Mouse (Mus musculus): ENCODE measurements around the gene Setmar. TPM values are rescaled to one million over a fixed set of nuclear protein-coding genes. Genes with fewer than 3 reads are reported as not detected.

Setmar gene
- polyA plus RNA-seq, 1 experiment from 2014 or later = 6.4 TPM

DNA sequence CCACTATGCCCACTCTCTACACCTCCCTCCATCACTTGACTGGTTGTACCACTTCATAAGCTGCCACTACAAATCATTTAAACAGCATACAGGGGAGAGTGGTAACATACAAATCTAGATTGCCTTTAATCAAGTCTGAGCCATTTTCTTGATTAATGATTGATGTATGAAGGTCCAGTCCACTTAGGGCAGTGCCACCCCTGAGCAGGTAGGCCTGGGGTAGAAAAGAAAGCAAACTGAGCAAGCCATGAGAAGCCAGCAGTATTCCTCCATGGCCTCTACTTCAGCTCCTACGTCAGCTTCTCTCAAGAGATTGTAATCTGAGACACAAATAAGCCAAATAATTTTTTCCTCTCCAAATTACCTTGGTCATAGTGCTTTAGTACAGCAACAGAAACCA lies 26.5 kb downstream of the Setmar start:
- no peak overlapping the region for H3K27ac ChIP-seq (replicated peaks)
- H3K36me3 ChIP-seq (replicated peaks) = no peaks in the 10 kb centered on the region
- no peaks in the 10 kb centered on the region for H3K27me3 ChIP-seq (replicated peaks; ENCODE audit: low read depth, poor library complexity, severe bottlenecking)
- WGBS = 46% methylated on average over 1 of the region's 1 CpGs
- no peaks in the 10 kb centered on the region for H3K9me3 ChIP-seq
- DNase-seq (ENCODE audit: low spot score) = no peak
- H3K4me1 ChIP-seq = no peaks in the 10 kb centered on the region
- H3K4me3 ChIP-seq = no peak overlapping the region

- no peak overlapping the region for H3K4me3 ChIP-seq
- no peaks in the 10 kb centered on the region for H3K9me3 ChIP-seq
- no peak for DNase-seq (ENCODE audit: low spot score)
- no peaks in the 10 kb centered on the region for H3K27me3 ChIP-seq (replicated peaks; ENCODE audit: low read depth, poor library complexity, severe bottlenecking)
- no peaks in the 10 kb centered on the region for H3K4me1 ChIP-seq
- 75% methylated on average over 3 of the region's 3 CpGs for WGBS
- no peak overlapping the region for H3K27ac ChIP-seq (replicated peaks)
- H3K36me3 ChIP-seq (replicated peaks) = no peaks in the 10 kb centered on the region
Measured at GRCm38 (mm10) chr6:108092646-108093045, 27.8 kb downstream of the Setmar start.

- 76% methylated on average over 3 of the region's 3 CpGs for WGBS
- no peaks in the 10 kb centered on the region for H3K4me1 ChIP-seq
- H3K27ac ChIP-seq (replicated peaks) = no peak overlapping the region
- H3K4me3 ChIP-seq = no peak overlapping the region
- DNase-seq (ENCODE audit: low spot score) = no peak
- no peaks in the 10 kb centered on the region for H3K27me3 ChIP-seq (replicated peaks; ENCODE audit: low read depth, poor library complexity, severe bottlenecking)
- no peaks in the 10 kb centered on the region for H3K36me3 ChIP-seq (replicated peaks)
- H3K9me3 ChIP-seq = no peaks in the 10 kb centered on the region
Measured at GRCm38 (mm10) chr6:108093449-108093848, 28.6 kb downstream of the Setmar start.

DNA sequence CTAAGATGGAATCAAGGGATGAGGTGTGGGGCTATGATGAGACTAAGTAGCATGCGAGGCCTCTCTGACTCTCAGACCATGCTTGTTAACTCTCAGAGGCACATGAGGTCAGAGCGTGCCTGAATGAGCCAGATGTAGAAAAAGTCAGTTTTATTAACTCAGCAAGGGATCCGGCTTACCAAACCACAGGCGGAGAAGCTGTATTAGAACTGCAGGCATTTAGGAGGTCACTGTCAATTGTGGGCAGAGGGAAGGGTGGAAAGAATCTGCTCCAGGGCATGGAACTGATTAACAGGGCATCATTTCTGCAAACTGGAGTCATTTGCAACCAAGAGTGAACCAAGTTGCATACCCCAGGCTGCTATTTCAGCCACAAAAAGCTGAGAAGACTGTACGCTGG lies 30.6 kb downstream of the Setmar start:
- no peak overlapping the region for H3K27ac ChIP-seq (replicated peaks)
- no peaks in the 10 kb centered on the region for H3K36me3 ChIP-seq (replicated peaks)
- no peaks in the 10 kb centered on the region for H3K9me3 ChIP-seq
- no peak for DNase-seq (ENCODE audit: low spot score)
- H3K4me3 ChIP-seq = no peak overlapping the region
- no peaks in the 10 kb centered on the region for H3K27me3 ChIP-seq (replicated peaks; ENCODE audit: low read depth, poor library complexity, severe bottlenecking)
- WGBS = 62% methylated on average over 5 of the region's 5 CpGs
- peaks cover 4% of the 10 kb centered on the region; the same call in 1 of the 2 replicates for H3K4me1 ChIP-seq

- 25% methylated on average over 9 of the region's 9 CpGs for WGBS
- Histone ChIP-seq H3K4me1 (peaks cover 4% of the 10 kb centered on the region; the same call in 1 of the 2 replicates), H3K9me3 (no peaks in the 10 kb centered on the region), H3K27me3 (replicated peaks; ENCODE audit: low read depth, poor library complexity, severe bottlenecking) (no peaks in the 10 kb centered on the region), H3K4me3 (no peak overlapping the region), H3K36me3 (replicated peaks) (no peaks in the 10 kb centered on the region), H3K27ac (replicated peaks) (peak overlapping the region; percentile 44; the same call in 1 of the 2 replicates)
- peak; percentile 55 for DNase-seq (ENCODE audit: low spot score)
Measured at GRCm38 (mm10) chr6:108098171-108098845, 33.5 kb downstream of the Setmar start.

- H3K9me3 ChIP-seq = no peaks in the 10 kb centered on the region
- H3K4me3 ChIP-seq = no peak overlapping the region
- no peak for DNase-seq (ENCODE audit: low spot score)
- H3K27me3 ChIP-seq (replicated peaks; ENCODE audit: low read depth, poor library complexity, severe bottlenecking) = no peaks in the 10 kb centered on the region
- 74% methylated on average over 3 of the region's 3 CpGs for WGBS
- H3K36me3 ChIP-seq (replicated peaks) = no peaks in the 10 kb centered on the region
- peak overlapping the region; percentile 44; the same call in 1 of the 2 replicates for H3K27ac ChIP-seq (replicated peaks)
- peaks cover 4% of the 10 kb centered on the region; the same call in 1 of the 2 replicates for H3K4me1 ChIP-seq
Measured at GRCm38 (mm10) chr6:108098846-108099217, 34.0 kb downstream of the Setmar start.

DNA sequence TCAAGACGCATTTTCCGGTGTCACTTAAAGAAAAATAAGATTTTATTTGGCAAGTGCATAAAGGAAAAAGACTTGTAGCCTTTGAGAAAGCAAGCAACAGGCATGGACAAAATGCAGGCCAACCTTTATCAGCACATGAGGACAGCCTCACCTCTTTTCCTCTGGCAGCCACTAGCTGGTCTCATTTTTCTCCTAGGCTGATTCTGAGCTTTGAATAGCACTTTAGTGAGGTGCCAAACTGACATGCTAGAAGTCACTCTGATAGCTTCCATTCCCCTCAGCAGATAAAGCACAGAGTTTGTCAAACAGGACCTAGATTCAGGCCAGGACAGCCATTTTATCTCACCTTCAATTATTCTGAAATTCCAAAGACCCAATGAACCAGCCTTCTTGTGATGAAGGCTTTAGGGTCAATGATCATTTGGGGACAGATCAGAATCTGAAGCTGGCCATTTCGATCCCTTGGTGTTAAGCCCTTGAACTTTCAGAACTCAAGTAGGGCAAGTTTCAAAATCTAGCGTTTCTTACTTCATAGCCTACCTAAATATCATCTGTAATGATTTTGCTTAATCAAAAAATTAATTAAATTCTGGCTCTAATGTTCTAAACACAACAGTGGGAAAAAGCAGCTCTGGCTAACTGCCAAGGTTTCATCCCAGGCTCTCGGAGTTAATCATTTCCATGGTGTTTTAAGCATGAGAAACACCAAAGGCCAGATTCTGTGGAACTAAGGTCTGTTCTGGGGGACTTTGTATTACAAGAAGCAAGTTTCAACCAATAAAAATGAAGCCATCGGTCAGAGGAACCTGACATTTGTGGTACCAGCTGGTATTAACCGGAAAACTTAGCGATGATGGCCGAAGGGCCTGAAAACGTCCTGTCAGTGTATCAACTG lies 37.3 kb downstream of the Setmar start:
- H3K36me3 ChIP-seq (replicated peaks) = no peaks in the 10 kb centered on the region
- no peak overlapping the region for H3K27ac ChIP-seq (replicated peaks)
- no peaks in the 10 kb centered on the region for H3K27me3 ChIP-seq (replicated peaks; ENCODE audit: low read depth, poor library complexity, severe bottlenecking)
- H3K9me3 ChIP-seq = no peaks in the 10 kb centered on the region
- H3K4me3 ChIP-seq = no peak overlapping the region
- DNase-seq (ENCODE audit: low spot score) = no peak
- H3K4me1 ChIP-seq = peaks cover 4% of the 10 kb centered on the region; the same call in 1 of the 2 replicates
- WGBS = 91% methylated on average over 10 of the region's 10 CpGs

DNA sequence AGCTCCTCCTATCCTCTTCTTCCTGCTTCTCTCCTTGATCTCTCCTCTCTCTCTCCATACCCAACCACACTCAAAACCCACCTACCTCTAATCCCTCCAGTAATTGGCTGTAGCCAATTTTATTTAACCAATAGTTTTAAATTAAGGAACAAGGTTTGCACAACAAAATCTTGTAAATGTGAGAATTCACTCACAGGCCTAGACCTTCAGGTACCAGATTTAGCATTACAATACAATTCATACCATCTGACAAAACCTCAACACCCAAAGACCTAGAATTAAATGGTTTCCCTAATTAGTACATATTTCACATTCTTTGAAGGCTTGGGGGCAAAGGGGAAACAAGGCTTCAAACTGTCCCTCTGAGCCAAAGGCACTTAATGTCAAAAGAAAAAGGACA lies 42.5 kb downstream of the Setmar start:
- Histone ChIP-seq H3K27ac (replicated peaks) (no peak overlapping the region), H3K27me3 (replicated peaks; ENCODE audit: low read depth, poor library complexity, severe bottlenecking) (no peaks in the 10 kb centered on the region)

GRCm38 (mm10) chr6:108110336-108110735 lies 45.5 kb downstream of the Setmar start:
- 80% methylated on average over 4 of the region's 4 CpGs for WGBS
- Histone ChIP-seq H3K4me3 (no peak overlapping the region), H3K36me3 (replicated peaks) (peaks cover 6% of the 10 kb centered on the region; the same call in 1 of the 2 replicates), H3K4me1 (peaks cover 4% of the 10 kb centered on the region), H3K9me3 (no peaks in the 10 kb centered on the region), H3K27ac (replicated peaks) (no peak overlapping the region), H3K27me3 (replicated peaks; ENCODE audit: low read depth, poor library complexity, severe bottlenecking) (no peaks in the 10 kb centered on the region)
- DNase-seq (ENCODE audit: low spot score) = no peak

More for the DNA sequence above, 42.5 kb downstream of the Setmar start:
- H3K4me1 ChIP-seq = peaks cover 4% of the 10 kb centered on the region
- DNase-seq (ENCODE audit: low spot score) = no peak
- peaks cover 6% of the 10 kb centered on the region; the same call in 1 of the 2 replicates for H3K36me3 ChIP-seq (replicated peaks)
- H3K9me3 ChIP-seq = no peaks in the 10 kb centered on the region
- no peak overlapping the region for H3K4me3 ChIP-seq

DNA sequence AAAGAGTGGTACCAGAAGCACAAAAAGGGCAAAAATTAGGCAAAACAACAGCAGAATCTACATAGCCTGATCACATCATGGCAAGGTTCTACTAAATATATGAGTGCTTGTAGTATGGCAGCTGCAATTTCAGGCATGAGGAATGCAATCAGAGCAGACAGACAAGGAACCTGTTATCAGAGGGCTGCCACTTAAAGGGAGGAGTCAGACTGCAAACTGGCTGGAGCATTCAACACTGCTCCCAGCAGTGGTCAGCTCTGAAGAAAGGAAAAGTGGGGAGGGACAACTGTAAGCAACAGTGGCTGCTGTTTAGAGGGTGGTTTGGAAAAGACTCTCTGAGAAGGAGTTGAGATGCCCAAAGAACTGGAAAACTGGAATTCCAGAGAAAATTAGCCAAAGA lies 46.8 kb downstream of the Setmar start:
- H3K27me3 ChIP-seq (replicated peaks; ENCODE audit: low read depth, poor library complexity, severe bottlenecking) = no peaks in the 10 kb centered on the region
- H3K27ac ChIP-seq (replicated peaks) = no peak overlapping the region
- H3K9me3 ChIP-seq = no peaks in the 10 kb centered on the region
- H3K36me3 ChIP-seq (replicated peaks) = peaks cover 6% of the 10 kb centered on the region; the same call in 1 of the 2 replicates
- H3K4me1 ChIP-seq = peaks cover 4% of the 10 kb centered on the region
- no peak for DNase-seq (ENCODE audit: low spot score)
- H3K4me3 ChIP-seq = no peak overlapping the region

GRCm38 (mm10) chr6:108114971-108115370 lies 50.1 kb downstream of the Setmar start:
- Histone ChIP-seq H3K9me3 (no peaks in the 10 kb centered on the region), H3K27ac (replicated peaks) (no peak overlapping the region), H3K36me3 (replicated peaks) (0 out of 2 replicates have a peak, but pooled peaks cover 3% of the 10 kb centered on the region), H3K4me3 (no peak overlapping the region), H3K4me1 (peaks cover 4% of the 10 kb centered on the region), H3K27me3 (replicated peaks; ENCODE audit: low read depth, poor library complexity, severe bottlenecking) (no peaks in the 10 kb centered on the region)
- 93% methylated on average over 1 of the region's 1 CpGs for WGBS
- DNase-seq (ENCODE audit: low spot score) = no peak

DNA sequence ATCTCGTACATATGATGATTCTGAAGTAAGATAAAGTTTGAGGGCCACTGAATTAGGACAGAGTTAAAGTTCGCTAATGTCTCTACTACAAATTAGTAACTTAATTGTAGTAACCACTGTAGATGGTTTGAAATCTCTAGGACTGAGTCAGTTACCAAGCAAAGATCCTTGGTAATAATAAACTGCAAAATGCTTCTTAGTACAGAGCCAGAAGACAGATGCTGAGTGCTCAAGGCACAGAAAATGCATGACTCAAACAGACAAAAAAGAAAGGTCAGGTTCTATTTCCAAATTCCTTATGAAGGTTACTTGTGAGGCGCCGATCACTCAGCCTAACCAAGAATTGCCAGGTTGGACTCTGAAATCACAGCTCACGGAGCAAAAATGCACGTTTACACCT lies 53.0 kb downstream of the Setmar start:
- DNase-seq (ENCODE audit: low spot score) = no peak
- Histone ChIP-seq H3K36me3 (replicated peaks) (0 out of 2 replicates have a peak, but pooled peaks cover 3% of the 10 kb centered on the region), H3K27ac (replicated peaks) (no peak overlapping the region), H3K9me3 (no peaks in the 10 kb centered on the region), H3K27me3 (replicated peaks; ENCODE audit: low read depth, poor library complexity, severe bottlenecking) (no peaks in the 10 kb centered on the region), H3K4me3 (no peak overlapping the region), H3K4me1 (no peaks in the 10 kb centered on the region)
- WGBS = 93% methylated on average over 6 of the region's 6 CpGs

DNA sequence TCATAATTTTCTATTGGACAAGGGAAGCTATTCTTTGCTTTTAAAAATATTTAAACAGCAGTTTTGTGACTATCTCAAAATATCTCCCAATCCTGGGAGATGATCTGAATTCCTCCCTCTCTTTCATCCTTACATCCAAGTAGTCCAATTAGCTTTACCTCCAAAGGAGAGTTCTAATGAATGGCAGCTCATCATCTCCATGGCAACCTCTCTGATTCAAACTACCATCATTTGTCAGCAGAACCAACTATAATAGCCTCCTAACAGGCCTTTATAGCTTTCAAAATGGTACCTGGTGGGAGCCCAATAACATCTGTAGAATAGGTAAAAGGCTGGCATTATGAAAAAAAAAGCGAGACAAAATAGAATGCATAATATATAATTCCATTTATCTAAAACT lies 60.6 kb downstream of the Setmar start:
- no peak overlapping the region for H3K27ac ChIP-seq (replicated peaks)
- no peaks in the 10 kb centered on the region for H3K36me3 ChIP-seq (replicated peaks)
- WGBS = 87% methylated on average over 1 of the region's 1 CpGs
- no peaks in the 10 kb centered on the region for H3K4me1 ChIP-seq
- H3K9me3 ChIP-seq = no peaks in the 10 kb centered on the region
- no peak for DNase-seq (ENCODE audit: low spot score)
- H3K27me3 ChIP-seq (replicated peaks; ENCODE audit: low read depth, poor library complexity, severe bottlenecking) = no peaks in the 10 kb centered on the region
- H3K4me3 ChIP-seq = no peak overlapping the region

Data from embryonic facial prominence, embryonic 10.5 days (tissue).